Mouse (Mus musculus): ENCODE results near the gene Nprl3. TPM values are rescaled to one million over a fixed set of nuclear protein-coding genes. Genes with fewer than 3 reads are reported as not detected.
"Not testable (repeated sequence)": the region's sequence is repeated elsewhere in the genome, so short reads cannot be mapped to it uniquely, and the experiment has no call there.

Gene Nprl3
- polyA plus RNA-seq (2015; fragmentation: Nextera tagmentation; extraction: Ambion mirVana), result 46.4 and 48.4 TPM in 2 replicates

- peak within 1 kb of the TSS; percentile 93 for H3K27ac ChIP-seq
- H3K4me1 ChIP-seq, result peaks cover 14% of the 10 kb centered on the region
- no peaks in the 10 kb centered on the region for H3K36me3 ChIP-seq (replicated peaks)
- peak within 1 kb of the TSS; percentile 79 for H3K9ac ChIP-seq
- H3K4me2 ChIP-seq, result peak within 1 kb of the TSS; percentile 54
- H3K4me3 ChIP-seq, result peak within 1 kb of the TSS; percentile 53
- WGBS, result under 1% methylated on average over 49 of the region's 54 CpGs
- H3K27me3 ChIP-seq (replicated peaks), result no peaks in the 10 kb centered on the region
- H3K9me3 ChIP-seq, result no peaks in the 10 kb centered on the region
- peak; percentile 99 for ATAC-seq (replicated peaks)
Measured at GRCm38 (mm10) chr11:32267188-32267884, at the start of gene Nprl3. TSS of gene Nprl3 (minus strand) at chr11:32267707.

- H3K27me3 ChIP-seq (replicated peaks), result no peaks in the 10 kb centered on the region
- ATAC-seq (replicated peaks), result no peak
- no peak overlapping the region for H3K27ac ChIP-seq
- no peaks in the 10 kb centered on the region for H3K36me3 ChIP-seq (replicated peaks)
- no peaks in the 10 kb centered on the region for H3K9me3 ChIP-seq
- no peak overlapping the region for H3K4me3 ChIP-seq
- no peak overlapping the region for H3K4me2 ChIP-seq
- whole genome bisulfite sequencing, result 90% methylated on average over 3 of the region's 3 CpGs
- no peaks in the 10 kb centered on the region for H3K4me1 ChIP-seq
- no peak overlapping the region for H3K9ac ChIP-seq
Measured at GRCm38 (mm10) chr11:32316009-32316408, 48.5 kb upstream of the Nprl3 start.

- Histone ChIP-seq H3K27ac (no peak overlapping the region), H3K36me3 (replicated peaks) (no peaks in the 10 kb centered on the region), H3K4me3 (no peak overlapping the region), H3K4me2 (no peak overlapping the region), H3K9me3 (no peaks in the 10 kb centered on the region), H3K4me1 (no peaks in the 10 kb centered on the region), H3K9ac (no peak overlapping the region), H3K27me3 (replicated peaks) (no peaks in the 10 kb centered on the region)
- 73% methylated on average over 3 of the region's 3 CpGs for WGBS
- ATAC-seq (replicated peaks), result no peak
Measured at GRCm38 (mm10) chr11:32309928-32310327, 42.4 kb upstream of the Nprl3 start.

- ATAC-seq (replicated peaks), result no peak
Measured at GRCm38 (mm10) chr11:32309446-32309845, 41.9 kb upstream of the Nprl3 start.

GRCm38 (mm10) chr11:32307006-32307405 lies 39.5 kb upstream of the Nprl3 start:
- Histone ChIP-seq H3K9me3 (no peaks in the 10 kb centered on the region), H3K27me3 (replicated peaks) (no peaks in the 10 kb centered on the region), H3K36me3 (replicated peaks) (no peaks in the 10 kb centered on the region), H3K4me2 (no peak overlapping the region), H3K4me3 (no peak overlapping the region), H3K4me1 (no peaks in the 10 kb centered on the region; the same call in 1 of the 2 replicates), H3K9ac (no peak overlapping the region), H3K27ac (no peak overlapping the region)
- 67% methylated on average over 1 of the region's 1 CpGs for WGBS
- ATAC-seq (replicated peaks), result no peak

More at GRCm38 (mm10) chr11:32309446-32309845, 41.9 kb upstream of the Nprl3 start:
- no peaks in the 10 kb centered on the region for H3K36me3 ChIP-seq (replicated peaks)
- no peaks in the 10 kb centered on the region for H3K9me3 ChIP-seq
- no peak overlapping the region for H3K9ac ChIP-seq
- H3K27me3 ChIP-seq (replicated peaks), result no peaks in the 10 kb centered on the region
- no peaks in the 10 kb centered on the region for H3K4me1 ChIP-seq
- H3K27ac ChIP-seq, result no peak overlapping the region
- WGBS, result 27% methylated on average over 4 of the region's 4 CpGs
- H3K4me2 ChIP-seq, result no peak overlapping the region
- H3K4me3 ChIP-seq, result no peak overlapping the region

GRCm38 (mm10) chr11:32303455-32303854 lies 35.9 kb upstream of the Nprl3 start:
- no peaks in the 10 kb centered on the region for H3K27me3 ChIP-seq (replicated peaks)
- no peaks in the 10 kb centered on the region for H3K9me3 ChIP-seq
- no peak overlapping the region for H3K4me2 ChIP-seq
- ATAC-seq (replicated peaks), result no peak
- H3K9ac ChIP-seq, result no peak overlapping the region
- H3K27ac ChIP-seq, result no peak overlapping the region
- H3K36me3 ChIP-seq (replicated peaks), result no peaks in the 10 kb centered on the region
- 89% methylated on average over 1 of the region's 1 CpGs for WGBS
- no peaks in the 10 kb centered on the region; the same call in 1 of the 2 replicates for H3K4me1 ChIP-seq
- no peak overlapping the region for H3K4me3 ChIP-seq

- Histone ChIP-seq H3K4me2 (no peak overlapping the region), H3K4me1 (no peaks in the 10 kb centered on the region; the same call in 1 of the 2 replicates), H3K4me3 (no peak overlapping the region), H3K27ac (no peak overlapping the region), H3K36me3 (replicated peaks) (no peaks in the 10 kb centered on the region), H3K27me3 (replicated peaks) (no peaks in the 10 kb centered on the region), H3K9me3 (no peaks in the 10 kb centered on the region), H3K9ac (no peak overlapping the region)
- ATAC-seq (replicated peaks), result 0 out of 2 replicates have a peak, but pooled peaks have one; percentile 63
- WGBS, result 46% methylated on average over 2 of the region's 2 CpGs
Measured at GRCm38 (mm10) chr11:32302824-32303419, 35.4 kb upstream of the Nprl3 start.

- no peaks in the 10 kb centered on the region for H3K9me3 ChIP-seq
- H3K4me3 ChIP-seq, result no peak overlapping the region
- H3K9ac ChIP-seq, result no peak overlapping the region
- no peaks in the 10 kb centered on the region for H3K27me3 ChIP-seq (replicated peaks)
- no peak overlapping the region for H3K27ac ChIP-seq
- ATAC-seq (replicated peaks), result no peak
- no peak overlapping the region for H3K4me2 ChIP-seq
- no peaks in the 10 kb centered on the region; the same call in 1 of the 2 replicates for H3K4me1 ChIP-seq
- no peaks in the 10 kb centered on the region for H3K36me3 ChIP-seq (replicated peaks)
- 82% methylated on average over 1 of the region's 1 CpGs for WGBS
Measured at GRCm38 (mm10) chr11:32301506-32301905, 34.0 kb upstream of the Nprl3 start.

GRCm38 (mm10) chr11:32300279-32301267 lies 33.1 kb upstream of the Nprl3 start:
- Histone ChIP-seq H3K27me3 (replicated peaks) (no peaks in the 10 kb centered on the region), H3K4me3 (peak overlapping the region; percentile 33), H3K36me3 (replicated peaks) (no peaks in the 10 kb centered on the region), H3K4me1 (no peaks in the 10 kb centered on the region; the same call in 1 of the 2 replicates), H3K9ac (no peak overlapping the region), H3K9me3 (no peaks in the 10 kb centered on the region), H3K27ac (no peak overlapping the region), H3K4me2 (peak overlapping the region; percentile 51)
- 55% methylated on average over 14 of the region's 17 CpGs for WGBS
- ATAC-seq (replicated peaks), result peak; percentile 65; the same call in 1 of the 2 replicates

- not testable (repeated sequence) for H3K27ac ChIP-seq; H3K27me3 ChIP-seq (replicated peaks); H3K4me1 ChIP-seq; H3K9me3 ChIP-seq; H3K9ac ChIP-seq; H3K36me3 ChIP-seq (replicated peaks)
- peak within 1 kb of the TSS; percentile 33 for H3K4me3 ChIP-seq
- H3K4me2 ChIP-seq, result peak within 1 kb of the TSS; percentile 51
- WGBS, result 5% methylated on average over 16 of the region's 16 CpGs
- peak; percentile 72; the same call in 1 of the 2 replicates for ATAC-seq (replicated peaks)
Measured at GRCm38 (mm10) chr11:32299865-32300264, 32.4 kb upstream of the Nprl3 start, which contains the start of gene Hbq1a. TSS of gene Hbq1a (plus strand) at chr11:32300069.

- no peak for ATAC-seq (replicated peaks)
- 98% methylated on average over 2 of the region's 2 CpGs for WGBS
- no peaks in the 10 kb centered on the region for H3K27me3 ChIP-seq (replicated peaks)
- no peak overlapping the region for H3K27ac ChIP-seq
- no peak overlapping the region for H3K4me3 ChIP-seq
- no peaks in the 10 kb centered on the region for H3K36me3 ChIP-seq (replicated peaks)
- H3K4me2 ChIP-seq, result no peak overlapping the region
- H3K4me1 ChIP-seq, result no peaks in the 10 kb centered on the region; the same call in 1 of the 2 replicates
- no peak overlapping the region for H3K9ac ChIP-seq
- H3K9me3 ChIP-seq, result no peaks in the 10 kb centered on the region
Measured at GRCm38 (mm10) chr11:32298532-32298918, 31.0 kb upstream of the Nprl3 start.

Data from midbrain, embryonic 15.5 days (tissue).